Mouse (Mus musculus) megakaryocyte progenitor cell, adult 5-6 weeks (primary cell): ENCODE measurements at regions not wholly inside any gene's neighbourhood (a gene's known extent, or its start where the extent isn't known, plus 50 kb on each side); places are given as distances from the start of the nearest gene placed in this dataset.

Source experiments
- ATAC-seq: replicated peaks from 2 replicates; pipeline ENCODE4 v1.8.0; 2016; ENCODE audit warnings: mild to moderate bottlenecking, moderate TSS enrichment, inconsistent platforms; ENCODE audit not compliant: poor library complexity

DNA sequence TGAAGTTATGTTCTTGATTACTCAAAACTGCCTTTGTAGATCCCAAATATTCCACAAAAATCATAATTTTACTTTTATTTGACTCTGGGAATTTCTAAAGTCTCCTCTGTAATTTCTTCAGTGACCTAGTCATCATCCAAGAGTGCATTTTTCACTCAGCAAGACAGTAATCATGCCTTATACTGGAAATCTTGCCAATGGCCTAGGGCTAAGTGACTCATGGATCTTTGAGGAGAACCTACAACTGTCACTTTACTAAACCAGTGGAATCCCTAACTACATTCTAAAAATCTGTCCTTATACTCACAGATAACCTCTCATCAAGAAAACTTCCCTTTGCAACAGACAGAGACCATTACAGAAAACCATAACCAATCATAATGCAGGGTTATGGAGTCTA is 98.0 kb upstream of the Tbc1d5 start:
- ATAC-seq, result no peak

DNA sequence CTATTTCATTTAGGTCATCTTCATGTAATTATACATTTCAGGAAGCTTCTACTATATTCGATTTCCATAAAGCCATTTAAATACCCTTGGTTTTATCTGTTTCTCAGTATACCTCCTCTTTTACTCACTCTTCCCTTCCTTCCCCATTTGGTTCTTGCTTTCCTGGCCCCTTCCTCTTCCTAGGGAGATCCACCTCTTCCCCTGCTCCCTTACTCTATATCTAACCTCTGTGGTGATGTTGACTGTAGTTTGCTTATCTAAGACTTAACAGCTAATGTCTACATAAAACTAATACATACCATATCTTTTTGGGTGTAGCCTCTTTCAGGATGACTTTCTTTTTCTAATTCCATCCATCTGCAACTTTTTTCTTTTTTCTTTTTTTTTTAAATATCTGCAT is 92.9 kb upstream of the Tbc1d5 start:
- ATAC-seq, result no peak

DNA sequence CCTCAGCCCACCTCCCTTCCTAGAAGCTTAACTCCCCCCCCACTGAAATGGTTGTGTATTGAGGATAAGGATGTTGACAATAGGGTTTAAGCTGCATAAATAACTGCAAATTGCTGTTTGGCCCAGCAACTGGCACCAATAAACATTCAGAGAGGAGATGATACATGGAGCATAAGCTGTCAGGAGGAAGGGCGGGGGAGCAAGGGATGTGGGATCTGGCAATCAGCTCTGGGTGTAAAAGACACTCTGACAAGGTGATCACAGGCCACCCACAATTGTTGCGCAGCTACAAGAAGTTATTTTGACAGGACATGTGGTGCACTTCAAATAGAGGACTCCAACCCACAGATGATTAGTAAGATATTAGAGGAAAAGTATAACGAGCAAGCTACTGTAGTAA is 83.8 kb upstream of the Tbc1d5 start:
- no peak for ATAC-seq

DNA sequence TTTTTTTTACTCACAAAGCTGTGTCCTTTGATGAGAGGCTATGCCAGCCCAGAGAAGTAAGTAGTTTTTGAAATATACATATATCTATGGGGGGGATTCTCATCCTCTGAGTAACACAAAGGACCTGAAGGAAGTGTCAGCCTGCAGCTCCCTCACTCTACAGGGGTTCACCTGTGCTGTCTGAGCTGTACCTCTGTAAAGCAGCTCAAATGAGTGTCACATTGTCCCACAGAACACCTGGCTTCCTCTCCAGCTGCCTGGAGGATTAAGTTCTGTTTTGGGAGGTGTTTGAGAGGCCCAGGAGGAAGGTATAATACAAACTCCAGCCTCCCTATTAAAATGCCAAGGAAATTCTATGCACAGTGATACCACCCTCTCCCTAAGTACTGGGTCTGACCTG is 83.3 kb upstream of the Tbc1d5 start:
- no peak for ATAC-seq

DNA sequence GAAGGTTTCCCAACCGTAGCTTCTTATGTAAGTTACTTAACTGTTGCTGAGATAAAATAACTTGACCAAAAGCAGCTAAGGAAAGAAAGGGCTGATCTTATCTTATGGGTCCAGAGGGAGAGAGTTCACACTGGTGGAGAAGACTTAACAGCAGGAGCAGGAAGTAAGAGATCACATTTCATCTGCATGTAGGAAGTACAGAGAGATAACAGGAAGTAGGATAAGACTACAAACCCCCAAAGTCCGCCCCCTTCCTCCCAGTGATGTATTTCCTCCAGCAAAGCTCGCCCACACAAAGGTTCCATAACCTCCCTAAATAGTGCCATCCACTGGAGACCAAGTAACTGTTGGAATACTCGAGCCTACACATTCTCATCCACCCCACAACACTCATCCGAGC is 79.2 kb upstream of the Tbc1d5 start:
- peak; percentile 31 for ATAC-seq

DNA sequence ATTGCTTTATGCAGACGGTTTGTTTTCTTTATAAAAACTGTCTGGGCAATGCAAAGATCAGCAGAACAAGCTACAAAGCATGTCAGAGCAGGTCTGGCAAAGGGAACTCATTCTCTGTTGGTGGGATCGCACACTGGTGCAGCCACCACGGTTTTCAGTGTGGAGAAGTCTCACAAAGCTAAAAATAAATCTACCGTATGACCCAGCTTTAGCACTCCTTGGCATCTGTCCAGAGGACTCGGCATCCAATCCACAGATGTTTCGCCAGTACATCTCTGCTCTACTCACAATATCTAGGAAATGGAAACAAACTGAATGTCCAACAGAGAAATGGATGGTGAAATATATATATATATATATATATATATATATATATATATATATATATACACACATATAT is 69.4 kb upstream of the Tbc1d5 start:
- no peak for ATAC-seq

DNA sequence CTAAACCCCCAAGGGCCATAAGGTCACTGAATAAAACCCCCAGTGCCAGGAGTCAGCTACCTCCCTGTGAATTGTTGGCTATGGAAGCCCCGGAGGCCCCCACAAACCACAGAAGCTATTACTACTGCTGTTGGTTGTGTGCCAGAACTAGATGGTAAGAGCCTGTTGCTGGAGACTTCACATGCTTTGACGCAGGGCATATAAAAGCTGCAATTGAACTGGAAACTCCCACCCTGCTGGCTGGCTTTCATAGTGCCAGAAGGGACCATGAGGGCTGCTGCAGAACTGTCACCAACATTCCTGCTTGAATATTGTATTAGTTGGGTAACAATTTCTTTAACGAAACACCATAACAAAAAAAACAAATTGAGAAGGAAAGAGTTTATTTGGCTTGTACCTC is 66.9 kb upstream of the Tbc1d5 start:
- ATAC-seq, result no peak

DNA sequence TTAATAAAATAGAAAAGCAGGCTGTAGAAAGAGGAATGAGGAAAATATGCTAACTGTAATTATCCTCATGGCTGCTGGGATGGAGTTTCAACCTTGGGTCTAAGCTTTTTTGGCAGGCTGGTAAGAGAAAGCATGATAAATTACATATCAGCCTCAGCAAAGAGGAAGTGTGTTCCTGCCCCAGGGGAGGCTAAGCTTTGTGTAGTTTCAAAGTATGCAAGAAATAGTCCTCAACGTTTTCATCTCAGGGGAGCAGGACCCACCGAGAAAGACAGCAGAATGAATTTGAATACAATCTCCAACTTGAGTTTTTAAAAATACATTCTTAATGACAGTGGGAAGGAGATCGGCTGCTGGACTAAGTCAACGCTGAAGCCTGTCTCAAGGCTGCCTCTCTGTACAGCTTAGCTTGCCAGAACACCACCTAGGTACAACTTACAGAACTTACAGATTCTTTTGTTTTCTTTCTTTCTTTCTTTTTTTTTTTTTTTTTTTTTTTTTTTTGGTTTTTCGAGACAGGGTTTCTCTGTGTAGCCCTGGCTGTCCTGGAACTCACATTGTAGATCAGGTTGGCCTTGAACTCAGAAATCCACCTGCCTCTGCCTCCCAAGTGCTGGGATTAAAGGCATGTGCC is 61.3 kb upstream of the Tbc1d5 start:
- peak; percentile 49; the same call in 1 of the 2 replicates for ATAC-seq

DNA sequence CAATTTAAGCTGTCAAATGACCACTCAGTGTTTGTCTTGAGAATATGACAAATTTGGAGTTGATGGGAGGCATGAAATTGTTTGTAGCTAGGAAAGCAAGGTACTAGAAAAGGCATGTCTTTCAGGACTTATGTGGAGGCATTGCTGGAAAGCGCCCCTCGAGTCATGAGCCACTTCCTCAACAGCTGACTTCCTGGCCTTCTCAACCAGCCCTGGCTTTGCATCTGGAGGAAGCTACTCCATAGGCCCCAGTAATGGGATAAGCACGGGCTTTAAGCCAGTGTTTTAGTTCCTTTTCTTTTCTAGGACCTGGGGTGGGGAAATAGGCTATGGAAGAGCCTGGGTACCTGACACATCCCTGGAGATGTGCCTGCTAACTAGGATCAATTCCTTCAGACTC is 60.3 kb upstream of the Tbc1d5 start:
- ATAC-seq, result peak; percentile 76
